Mouse (Mus musculus) neural tube, embryonic 13.5 days (tissue): Measurements from ENCODE around the gene Camta1. TPM values are rescaled to one million over a fixed set of nuclear protein-coding genes. Genes with fewer than 3 reads are reported as not detected.
"Not testable (repeated sequence)": the region's sequence is repeated elsewhere in the genome, so short reads cannot be mapped to it uniquely, and the experiment has no call there.

Experiments
- ATAC-seq: fragments of 200-750 bp; cut with Nextera tagmentation; 2 replicates; pipeline ENCODE4 v1.8.0; 2017; ENCODE audit warnings: low read depth, mild to moderate bottlenecking, moderate TSS enrichment, moderate library complexity
- H3K27ac ChIP-seq: fragments of 300-500 bp; sonication (generic); replicated peaks from 2 replicates; pipeline ENCODE4 v1.5.1; 2015; ENCODE audit warnings: moderate library complexity, mild to moderate bottlenecking, inconsistent platforms
- H3K27me3 ChIP-seq: fragments of 300-500 bp; sonication (generic); 2 replicates; pipeline ENCODE4 v1.6.1; 2015; ENCODE audit warnings: mild to moderate bottlenecking, inconsistent platforms
- H3K36me3 ChIP-seq: fragments of 300-500 bp; sonication (generic); 2 replicates; pipeline ENCODE4 v1.6.1; 2015; ENCODE audit warnings: mild to moderate bottlenecking, inconsistent platforms
- H3K4me1 ChIP-seq: fragments of 300-500 bp; sonication (generic); replicated peaks from 2 replicates; pipeline ENCODE4 v1.6.1; 2015; ENCODE audit warnings: inconsistent platforms
- H3K4me2 ChIP-seq: fragments of 300-500 bp; sonication (generic); 2 replicates; pipeline ENCODE4 v1.6.1; 2015; ENCODE audit warnings: inconsistent platforms, mild to moderate bottlenecking, moderate library complexity
- H3K4me3 ChIP-seq: fragments of 300-500 bp; sonication (generic); 2 replicates; pipeline ENCODE4 v1.5.1; 2015; ENCODE audit warnings: mild to moderate bottlenecking, inconsistent platforms
- H3K9ac ChIP-seq: fragments of 300-500 bp; sonication (generic); 2 replicates; pipeline ENCODE4 v1.6.1; 2015; ENCODE audit warnings: moderate library complexity, mild to moderate bottlenecking, inconsistent platforms
- H3K9me3 ChIP-seq: fragments of 300-500 bp; sonication (generic); 2 replicates; pipeline ENCODE4 v1.6.1; 2016; ENCODE audit warnings: inconsistent platforms
- WGBS: fragments of 180-500 bp; shearing (Covaris S2); methylation state at CpG from one replicate; pipeline ENCODE4 v1.1.7; 2015; 5-methylcytosine and 5-hydroxymethylcytosine counted together
- polyA plus RNA-seq: library from polyadenylated mRNA; unstranded; fragments of >200 nt; fragmentation: Nextera tagmentation; extraction: Ambion mirVana; gene quantifications from 2 replicates; pipeline ENCODE4 v1.2.1, GENCODE M21; 2015

Gene Camta1
- polyA plus RNA-seq, 1 experiment from 2014 or later, result 165 TPM

DNA sequence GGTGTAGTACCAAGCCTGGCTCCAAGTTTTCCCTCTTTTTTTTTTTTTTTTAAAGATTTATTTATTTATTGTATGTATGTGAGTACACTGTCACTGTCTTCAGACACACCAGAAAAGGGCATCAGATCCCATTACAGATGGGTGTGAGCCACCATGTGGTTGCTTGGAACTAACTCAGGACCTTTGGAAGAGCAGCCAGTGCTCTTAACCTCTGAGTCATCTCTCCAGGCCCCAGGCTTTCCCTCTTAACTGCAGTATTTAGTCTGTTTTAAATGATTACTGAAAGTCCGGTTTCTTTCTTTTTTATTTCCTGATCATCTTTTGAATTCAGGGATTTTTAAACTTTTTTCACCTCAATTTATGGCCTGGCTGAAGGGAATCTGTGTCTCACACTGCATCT, 844.3 kb downstream of the Camta1 start:
- H3K9ac ChIP-seq, H3K4me1 ChIP-seq, ATAC-seq, H3K9me3 ChIP-seq, H3K27ac ChIP-seq, H3K27me3 ChIP-seq, H3K4me2 ChIP-seq, H3K4me3 ChIP-seq: not testable (repeated sequence)
- peaks cover 38% of the 10 kb centered on the region for H3K36me3 ChIP-seq
- 91% methylated on average over 1 of the region's 1 CpGs for whole genome bisulfite sequencing

DNA sequence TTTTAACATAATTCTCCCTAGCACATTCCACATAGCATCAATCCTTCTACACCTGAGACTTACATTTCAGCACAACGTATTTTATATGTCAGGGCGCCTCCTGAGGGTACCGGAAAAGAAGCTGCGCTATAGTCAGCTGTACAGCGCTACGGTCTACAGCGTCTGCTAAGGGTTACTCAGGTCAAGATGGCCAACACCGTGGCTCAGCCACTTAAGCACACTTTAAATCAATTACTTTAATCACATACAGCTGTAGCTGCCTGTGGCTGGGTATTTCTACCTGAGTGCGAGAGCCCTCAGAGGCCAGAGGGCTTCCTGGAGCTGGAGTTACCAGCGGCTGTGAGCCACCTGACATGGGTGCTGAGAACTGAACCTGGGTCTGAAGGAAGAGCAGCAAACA, 845.7 kb downstream of the Camta1 start:
- no peaks in the 10 kb centered on the region for H3K4me1 ChIP-seq
- H3K36me3 ChIP-seq, result peaks cover 41% of the 10 kb centered on the region
- H3K9me3 ChIP-seq, result no peaks in the 10 kb centered on the region
- H3K27ac ChIP-seq, result no peak overlapping the region
- H3K9ac ChIP-seq, result no peak overlapping the region
- H3K27me3 ChIP-seq, result no peaks in the 10 kb centered on the region
- WGBS, result 84% methylated on average over 10 of the region's 10 CpGs
- H3K4me2 ChIP-seq, result no peak overlapping the region
- H3K4me3 ChIP-seq, result no peak overlapping the region
- no peak for ATAC-seq

DNA sequence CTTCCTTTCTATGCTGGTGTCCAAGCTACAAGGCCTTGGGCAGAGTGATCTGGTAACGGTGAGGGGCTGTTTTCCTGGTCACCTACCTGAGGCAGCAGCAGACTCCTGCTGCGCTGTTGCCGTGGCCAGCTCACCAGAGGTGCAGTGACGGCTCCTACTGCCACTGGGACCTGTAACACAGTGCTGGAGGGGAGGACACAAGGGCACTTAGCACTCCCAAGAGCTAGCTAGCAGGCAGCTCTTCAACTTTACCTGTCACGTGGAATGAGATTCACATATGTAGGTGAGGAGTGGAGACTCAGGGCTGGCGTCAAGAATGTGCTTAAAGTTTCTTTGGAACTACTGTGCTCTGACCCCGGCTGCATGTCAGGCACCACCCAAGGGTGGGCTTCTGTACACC, 851.4 kb downstream of the Camta1 start:
- no peaks in the 10 kb centered on the region for H3K27me3 ChIP-seq
- no peak for ATAC-seq
- no peak overlapping the region for H3K27ac ChIP-seq
- no peak overlapping the region for H3K9ac ChIP-seq
- peaks cover 20% of the 10 kb centered on the region for H3K36me3 ChIP-seq
- no peaks in the 10 kb centered on the region for H3K9me3 ChIP-seq
- no peak overlapping the region for H3K4me3 ChIP-seq
- no peak overlapping the region for H3K4me2 ChIP-seq
- WGBS, result 91% methylated on average over 7 of the region's 7 CpGs
- H3K4me1 ChIP-seq, result no peaks in the 10 kb centered on the region

DNA sequence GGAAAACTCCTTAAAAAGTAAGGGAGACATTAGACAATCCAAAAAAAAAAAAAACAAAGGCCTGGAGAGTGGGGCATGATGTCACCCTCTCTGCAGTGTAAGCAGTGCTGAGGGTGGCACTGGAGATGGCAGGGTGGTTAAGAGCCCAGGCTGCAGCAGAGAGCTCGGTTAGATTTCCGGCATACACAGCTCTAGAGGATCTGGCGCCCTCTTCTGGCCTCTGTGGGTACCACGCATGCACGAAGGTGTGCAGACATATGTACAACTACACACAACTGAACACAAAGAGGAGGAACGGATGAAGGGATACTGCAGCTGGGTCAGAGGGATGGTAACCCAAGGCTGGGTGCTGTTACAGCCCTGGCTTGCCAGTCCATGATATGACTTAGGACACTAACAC, 854.7 kb downstream of the Camta1 start:
- Histone ChIP-seq H3K4me1 (no peaks in the 10 kb centered on the region), H3K27ac (no peak overlapping the region), H3K27me3 (no peaks in the 10 kb centered on the region), H3K4me2 (no peak overlapping the region), H3K36me3 (peaks cover 8% of the 10 kb centered on the region; the same call in 1 of the 2 replicates), H3K9ac (no peak overlapping the region), H3K4me3 (no peak overlapping the region), H3K9me3 (no peaks in the 10 kb centered on the region)
- ATAC-seq, result no peak
- WGBS, result 55% methylated on average over 6 of the region's 6 CpGs

DNA sequence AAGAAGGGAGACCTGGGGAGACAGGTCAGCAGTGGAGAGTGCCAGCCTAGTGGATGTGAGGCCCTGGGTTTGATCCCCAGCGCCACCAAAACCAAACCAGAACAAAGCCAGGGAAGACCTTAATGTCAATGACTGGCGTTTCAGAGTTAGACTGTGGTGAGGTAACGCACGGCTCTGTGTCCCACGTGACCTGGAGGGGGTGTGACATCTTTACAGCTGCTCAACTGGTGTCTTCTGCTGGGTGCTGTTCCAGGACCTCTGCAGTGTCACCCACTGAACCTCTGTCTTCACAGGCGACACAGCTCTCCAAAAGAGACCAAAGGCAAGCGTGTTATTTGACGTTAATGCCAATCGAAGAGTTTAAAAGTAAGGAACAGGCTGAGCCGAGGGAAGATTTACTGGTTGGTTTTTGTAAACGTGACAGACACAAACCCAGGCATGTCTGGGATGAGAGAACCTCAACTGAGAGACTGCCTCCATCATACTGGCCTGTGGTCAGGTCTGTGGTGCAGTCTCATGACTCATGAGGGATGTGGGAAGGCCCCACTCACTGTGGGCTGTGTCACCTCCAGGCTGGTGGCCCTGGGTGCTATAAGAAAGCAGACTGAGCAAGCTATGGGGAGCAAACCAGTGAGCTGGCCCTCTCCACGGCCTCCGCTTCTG, 855.9 kb downstream of the Camta1 start:
- ATAC-seq, result no peak
- Histone ChIP-seq H3K4me1 (no peaks in the 10 kb centered on the region; the same call in 1 of the 2 replicates), H3K9me3 (no peaks in the 10 kb centered on the region), H3K27me3 (no peaks in the 10 kb centered on the region), H3K36me3 (peaks cover 7% of the 10 kb centered on the region; the same call in 1 of the 2 replicates), H3K4me3 (no peak overlapping the region), H3K9ac (no peak overlapping the region), H3K27ac (no peak overlapping the region), H3K4me2 (no peak overlapping the region)
- WGBS, result 90% methylated on average over 13 of the region's 13 CpGs

DNA sequence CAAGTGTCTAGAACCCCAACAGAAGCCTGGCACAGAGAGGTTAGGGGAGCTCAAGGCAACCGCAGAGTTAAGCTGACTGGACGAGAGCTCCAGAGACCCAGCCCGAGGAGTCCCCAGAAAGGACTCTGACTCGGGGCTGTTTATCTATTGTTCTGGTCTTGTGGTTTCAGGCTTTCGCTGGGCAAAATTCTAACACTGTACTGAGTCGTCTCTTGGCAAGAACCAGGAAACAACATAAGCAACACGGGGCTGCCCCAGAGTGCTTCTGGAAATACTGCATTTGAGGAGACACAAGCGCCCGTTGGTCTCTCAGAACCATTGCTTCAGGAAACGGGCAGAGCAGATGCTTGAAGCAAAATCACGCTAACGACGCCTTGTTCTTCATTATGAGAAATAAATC, 860.3 kb downstream of the Camta1 start:
- 78% methylated on average over 13 of the region's 13 CpGs for WGBS
- no peak overlapping the region for H3K4me3 ChIP-seq
- no peak overlapping the region for H3K4me2 ChIP-seq
- no peak for ATAC-seq
- peaks cover 7% of the 10 kb centered on the region; the same call in 1 of the 2 replicates for H3K36me3 ChIP-seq
- no peaks in the 10 kb centered on the region; the same call in 1 of the 2 replicates for H3K4me1 ChIP-seq
- no peak overlapping the region for H3K27ac ChIP-seq
- H3K9ac ChIP-seq, result no peak overlapping the region
- no peaks in the 10 kb centered on the region for H3K27me3 ChIP-seq
- H3K9me3 ChIP-seq, result no peaks in the 10 kb centered on the region

DNA sequence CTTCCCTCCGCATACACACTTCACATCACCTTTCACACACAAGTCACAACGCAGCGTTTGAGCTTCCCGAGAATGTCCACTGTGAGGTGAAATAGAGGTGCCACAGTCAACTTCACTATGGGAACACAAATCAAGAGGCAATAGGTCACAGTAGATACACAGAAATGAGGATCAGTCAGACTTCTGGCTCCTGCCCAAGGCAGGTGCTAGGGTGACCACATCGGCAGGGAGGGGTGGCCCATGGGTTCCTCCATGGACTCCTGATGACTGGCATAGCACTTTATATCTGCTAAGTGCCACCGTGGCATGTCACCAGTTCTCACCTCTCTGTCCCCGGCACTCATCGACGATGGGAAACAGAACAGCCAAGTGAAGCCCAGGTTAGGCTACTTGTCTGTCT, 863.0 kb downstream of the Camta1 start:
- WGBS, result 91% methylated on average over 9 of the region's 9 CpGs
- H3K4me2 ChIP-seq, result no peak overlapping the region
- H3K4me3 ChIP-seq, result no peak overlapping the region
- no peak for ATAC-seq
- no peaks in the 10 kb centered on the region; the same call in 1 of the 2 replicates for H3K4me1 ChIP-seq
- H3K27ac ChIP-seq, result no peak overlapping the region
- H3K9ac ChIP-seq, result no peak overlapping the region
- no peaks in the 10 kb centered on the region for H3K9me3 ChIP-seq
- H3K36me3 ChIP-seq, result no peaks in the 10 kb centered on the region
- no peaks in the 10 kb centered on the region for H3K27me3 ChIP-seq

DNA sequence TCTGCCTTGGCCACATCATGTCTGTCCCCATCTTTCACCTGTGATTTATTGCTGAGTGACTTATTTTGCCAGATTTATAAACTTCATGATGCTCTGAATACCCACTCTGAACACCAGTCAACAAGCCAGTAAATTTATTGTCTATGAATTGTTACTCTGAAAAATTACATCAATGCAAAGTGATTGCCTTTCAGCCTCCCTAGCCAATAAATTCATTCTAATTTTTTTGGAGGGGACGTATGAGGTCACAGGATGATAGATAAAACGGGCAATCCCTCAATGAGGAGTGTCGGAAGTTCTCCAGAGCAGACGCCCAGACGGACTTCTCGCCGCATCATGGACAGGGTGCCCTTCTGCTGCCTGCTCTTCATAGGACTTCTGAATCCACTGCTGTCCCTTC, 864.9 kb downstream of the Camta1 start, which contains the start of gene Uts2:
TSS of gene Uts2 (plus strand) at position 301 of the 400 bp plus-strand sequence.
- ATAC-seq, result no peak
- 92% methylated on average over 7 of the region's 7 CpGs for WGBS

DNA sequence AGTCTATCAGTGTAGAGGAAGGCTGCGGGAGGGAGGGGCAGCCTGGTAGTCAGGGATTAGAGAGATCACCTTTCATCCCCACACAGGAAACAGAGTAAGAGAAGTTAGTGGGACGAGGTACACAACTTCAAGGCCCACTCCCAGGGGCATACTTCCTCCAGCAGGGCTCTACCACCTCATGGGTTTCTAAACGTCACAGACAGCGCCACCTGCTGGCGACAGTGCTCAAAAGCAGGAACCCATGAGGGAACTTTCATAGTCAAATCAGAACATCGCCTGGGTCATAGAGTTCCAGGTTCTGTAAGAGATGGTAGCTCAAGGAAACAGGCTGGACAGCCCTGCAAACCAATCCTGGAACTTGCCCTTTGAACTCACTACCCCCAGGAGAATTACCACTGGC, 871.5 kb downstream of the Camta1 start:
- H3K9me3 ChIP-seq, result no peaks in the 10 kb centered on the region
- ATAC-seq, result no peak
- H3K4me3 ChIP-seq, result no peak overlapping the region
- 52% methylated on average over 6 of the region's 6 CpGs for WGBS
- H3K36me3 ChIP-seq, result no peaks in the 10 kb centered on the region
- H3K27ac ChIP-seq, result no peak overlapping the region
- no peak overlapping the region for H3K9ac ChIP-seq
- H3K4me1 ChIP-seq, result no peaks in the 10 kb centered on the region
- H3K4me2 ChIP-seq, result no peak overlapping the region
- no peaks in the 10 kb centered on the region for H3K27me3 ChIP-seq

More for the DNA sequence above, 864.9 kb downstream of the Camta1 start, which contains the start of gene Uts2:
- Histone ChIP-seq H3K27me3 (no peaks in the 10 kb centered on the region), H3K4me3 (no peak within 1 kb of the TSS), H3K9me3 (no peaks in the 10 kb centered on the region), H3K27ac (no peak within 1 kb of the TSS), H3K9ac (no peak within 1 kb of the TSS), H3K36me3 (no peaks in the 10 kb centered on the region), H3K4me1 (no peaks in the 10 kb centered on the region; the same call in 1 of the 2 replicates), H3K4me2 (no peak within 1 kb of the TSS)

DNA sequence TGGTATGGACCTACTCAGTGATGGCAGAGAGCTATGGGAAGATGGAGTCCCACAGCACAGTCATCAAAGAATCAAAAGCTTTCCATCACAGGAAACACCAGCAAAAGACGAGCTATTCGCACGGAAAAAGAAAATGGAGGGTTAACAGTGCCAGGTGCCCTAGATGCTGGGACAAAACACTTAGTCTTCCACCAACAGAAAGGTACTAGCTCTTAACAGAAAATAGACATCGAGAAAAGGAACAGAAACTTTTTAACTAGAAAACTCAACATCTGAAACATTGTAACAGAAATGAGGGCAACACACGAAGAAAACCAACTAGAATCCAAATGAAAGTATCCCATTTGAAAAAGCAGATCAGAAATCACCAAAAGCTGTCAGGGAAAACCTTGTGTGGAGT, 881.5 kb downstream of the Camta1 start:
- no peak for ATAC-seq
- WGBS, result 87% methylated on average over 5 of the region's 5 CpGs
- H3K9me3 ChIP-seq, result no peaks in the 10 kb centered on the region
- no peak overlapping the region for H3K4me2 ChIP-seq
- H3K27me3 ChIP-seq, result no peaks in the 10 kb centered on the region
- no peak overlapping the region for H3K9ac ChIP-seq
- H3K36me3 ChIP-seq, result no peaks in the 10 kb centered on the region
- H3K4me1 ChIP-seq, result no peaks in the 10 kb centered on the region
- H3K27ac ChIP-seq, result no peak overlapping the region
- no peak overlapping the region for H3K4me3 ChIP-seq

DNA sequence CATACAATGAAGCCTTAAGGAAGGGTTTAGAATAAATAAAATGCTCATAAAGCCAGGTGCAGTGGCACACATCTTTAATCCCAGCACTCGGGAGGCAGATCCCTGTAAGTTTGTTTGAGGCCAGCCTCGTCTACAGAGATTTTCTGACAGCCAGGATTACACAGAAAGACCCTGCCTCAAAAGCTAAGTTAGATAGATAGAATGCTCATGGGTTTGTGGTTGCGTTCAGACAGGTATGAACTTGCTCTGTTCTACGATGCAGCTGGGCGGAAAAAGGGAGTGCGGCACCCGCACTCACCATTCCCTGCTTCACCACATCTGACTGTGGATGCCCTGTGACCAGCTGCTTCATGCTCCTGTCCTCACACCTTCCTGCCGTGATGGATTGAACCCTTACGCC, 882.2 kb downstream of the Camta1 start:
- Histone ChIP-seq H3K4me3 (no peak overlapping the region), H3K27me3 (no peaks in the 10 kb centered on the region), H3K36me3 (no peaks in the 10 kb centered on the region), H3K4me2 (no peak overlapping the region), H3K4me1 (no peaks in the 10 kb centered on the region), H3K27ac (no peak overlapping the region), H3K9ac (no peak overlapping the region), H3K9me3 (no peaks in the 10 kb centered on the region)
- WGBS, result 85% methylated on average over 9 of the region's 9 CpGs
- no peak for ATAC-seq

DNA sequence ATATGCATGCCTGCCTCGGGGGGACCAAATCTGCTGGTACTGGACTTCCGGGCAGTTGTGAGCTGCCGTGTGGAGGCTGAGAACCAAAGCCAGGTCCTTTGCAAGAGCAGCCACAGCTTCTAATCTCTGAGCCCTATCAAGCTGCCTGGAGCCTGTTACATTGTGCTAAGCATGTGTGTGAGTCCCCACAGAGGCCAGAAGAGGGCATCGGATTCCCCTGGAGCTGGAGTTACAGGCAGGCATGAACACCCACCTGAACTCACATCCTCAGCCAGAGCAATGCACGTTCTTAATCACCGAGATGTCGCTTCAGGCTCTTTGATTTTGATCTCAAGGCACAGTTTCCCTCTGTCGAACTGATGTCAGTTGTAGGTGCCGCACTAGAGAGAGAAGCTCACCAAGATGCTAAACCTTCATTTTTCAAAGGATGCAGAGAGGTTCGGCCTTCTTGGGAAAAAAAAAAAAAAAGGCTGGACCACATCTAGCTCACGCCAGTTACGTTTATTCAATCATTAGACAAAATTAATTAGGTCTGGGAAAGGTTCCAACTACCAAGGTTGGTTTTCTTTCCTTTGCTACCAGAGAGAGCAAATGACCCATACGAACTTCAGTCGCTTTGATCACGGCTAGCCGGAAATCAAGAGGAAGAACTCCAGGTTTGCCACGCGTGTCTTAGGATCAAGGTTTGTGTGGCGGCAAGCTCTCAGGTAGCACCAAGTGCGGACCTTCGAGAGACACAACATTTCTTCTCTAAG, 883.3 kb downstream of the Camta1 start:
- Histone ChIP-seq H3K4me1 (no peaks in the 10 kb centered on the region), H3K4me3 (no peak overlapping the region), H3K9ac (no peak overlapping the region), H3K36me3 (no peaks in the 10 kb centered on the region), H3K4me2 (no peak overlapping the region), H3K27ac (no peak overlapping the region), H3K27me3 (no peaks in the 10 kb centered on the region), H3K9me3 (no peaks in the 10 kb centered on the region)
- 87% methylated on average over 21 of the region's 21 CpGs for WGBS
- no peak for ATAC-seq
